Mouse (Mus musculus): ENCODE results near the gene Med21. TPM values are rescaled to one million over a fixed set of nuclear protein-coding genes. Genes with fewer than 3 reads are reported as not detected.
A peak's percentile ranks its signal among the peaks of the same experiment; 100 is the strongest.

The Med21 gene
- polyA plus RNA-seq, 1 experiment from 2014 or later: 52.2 TPM

DNA sequence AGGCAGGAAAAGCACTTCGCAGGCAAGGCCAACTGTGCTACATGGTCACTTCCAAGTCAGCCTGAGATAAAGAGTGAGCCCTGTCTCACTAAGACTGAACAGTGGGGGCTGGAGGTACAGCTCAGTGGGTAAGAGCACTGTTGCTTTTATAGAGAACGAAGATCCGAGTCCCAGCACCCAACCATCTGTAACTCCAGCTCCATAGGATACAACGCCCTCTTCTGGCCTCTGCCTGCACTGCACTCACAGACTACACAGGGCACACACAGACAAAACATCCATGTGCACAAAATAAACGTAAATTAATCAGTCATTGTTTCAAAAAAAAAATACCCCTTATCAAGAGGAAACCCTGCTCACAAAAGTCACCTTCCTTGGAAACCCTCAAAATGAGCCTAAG lies 28.4 kb upstream of the Med21 start:
- Histone ChIP-seq H3K27ac (ENCODE audit: low read depth) (0 out of 2 replicates have a peak overlapping the region, but pooled peaks have one; percentile 11), H3K27me3 (ENCODE audit: insufficient read depth, low read length) (no peaks in the 10 kb centered on the region), H3K9me3 (ENCODE audit: low read length) (no peaks in the 10 kb centered on the region), H3K36me3 (replicated peaks; ENCODE audit: insufficient read depth, low read length) (peaks cover 52% of the 10 kb centered on the region), H3K9ac (replicated peaks) (no peak overlapping the region), H3K4me1 (ENCODE audit: insufficient read depth) (peaks cover 13% of the 10 kb centered on the region), H3K4me2 (ENCODE audit: low read depth, low read length) (no peak overlapping the region), H3K4me3 (ENCODE audit: low read depth, low read length) (no peak overlapping the region)
- DNase-seq: no peak
- TF ChIP-seq EP300 (IDR thresholded peaks at IDR 0.05; ENCODE audit: low read depth): no peak
- peak; percentile 47 for TF ChIP-seq CTCF (IDR thresholded peaks at IDR 0.05; ENCODE audit: low read depth)
- no peak for ATAC-seq
- 91% methylated on average over 5 of the region's 5 CpGs for WGBS (ENCODE audit: insufficient replicate concordance)

GRCm38 (mm10) chr6:146614541-146614940 lies 27.8 kb upstream of the Med21 start:
- DNase-seq (peak; percentile 49), ATAC-seq (peak; percentile 43)
- Histone ChIP-seq H3K9me3 (ENCODE audit: low read length) (no peaks in the 10 kb centered on the region), H3K27ac (ENCODE audit: low read depth) (peak overlapping the region; percentile 3; the same call in 1 of the 2 replicates), H3K9ac (replicated peaks) (no peak overlapping the region), H3K36me3 (replicated peaks; ENCODE audit: insufficient read depth, low read length) (peaks cover 48% of the 10 kb centered on the region), H3K4me2 (ENCODE audit: low read depth, low read length) (peak overlapping the region; percentile 36; the same call in 1 of the 2 replicates), H3K27me3 (ENCODE audit: insufficient read depth, low read length) (no peaks in the 10 kb centered on the region), H3K4me3 (ENCODE audit: low read depth, low read length) (no peak overlapping the region), H3K4me1 (ENCODE audit: insufficient read depth) (peaks cover 13% of the 10 kb centered on the region)
- TF ChIP-seq CTCF (IDR thresholded peaks at IDR 0.05; ENCODE audit: low read depth) (no peak), EP300 (IDR thresholded peaks at IDR 0.05; ENCODE audit: low read depth) (no peak)
- WGBS (ENCODE audit: insufficient replicate concordance): 75% methylated on average over 5 of the region's 5 CpGs

GRCm38 (mm10) chr6:146615891-146616290 lies 26.5 kb upstream of the Med21 start:
- TF ChIP-seq EP300 (IDR thresholded peaks at IDR 0.05; ENCODE audit: low read depth) (no peak), CTCF (IDR thresholded peaks at IDR 0.05; ENCODE audit: low read depth) (no peak)
- DNase-seq: no peak
- H3K4me2 ChIP-seq (ENCODE audit: low read depth, low read length): no peak overlapping the region
- ATAC-seq: no peak
- H3K9ac ChIP-seq (replicated peaks): no peak overlapping the region
- H3K4me3 ChIP-seq (ENCODE audit: low read depth, low read length): no peak overlapping the region
- H3K4me1 ChIP-seq (ENCODE audit: insufficient read depth): peaks cover 13% of the 10 kb centered on the region
- H3K9me3 ChIP-seq (ENCODE audit: low read length): no peaks in the 10 kb centered on the region
- H3K36me3 ChIP-seq (replicated peaks; ENCODE audit: insufficient read depth, low read length): peaks cover 53% of the 10 kb centered on the region
- WGBS (ENCODE audit: insufficient replicate concordance): 94% methylated on average over 8 of the region's 8 CpGs
- no peak overlapping the region for H3K27ac ChIP-seq (ENCODE audit: low read depth)
- H3K27me3 ChIP-seq (ENCODE audit: insufficient read depth, low read length): no peaks in the 10 kb centered on the region

DNA sequence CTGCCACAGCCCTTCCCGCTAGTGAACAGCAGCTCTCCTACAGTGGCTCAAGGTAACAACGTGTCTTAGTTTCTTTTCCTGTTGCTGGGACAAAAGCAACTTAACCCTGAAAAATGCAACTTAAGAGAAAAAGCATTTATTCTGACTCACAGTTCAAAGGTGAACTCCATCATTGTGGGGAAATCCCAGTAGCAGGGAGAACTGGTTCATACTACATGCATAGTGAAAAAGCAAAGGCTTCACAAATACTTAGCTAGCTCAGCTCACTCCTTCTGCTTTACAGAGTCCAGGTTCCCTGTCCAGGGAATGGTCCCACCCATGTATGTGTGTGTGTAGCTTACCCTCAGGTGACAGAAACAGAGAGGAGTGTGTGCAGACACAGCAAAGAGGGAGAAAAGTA lies 25.7 kb upstream of the Med21 start:
- H3K36me3 ChIP-seq (replicated peaks; ENCODE audit: insufficient read depth, low read length): peaks cover 58% of the 10 kb centered on the region
- WGBS (ENCODE audit: insufficient replicate concordance): 84% methylated on average over 2 of the region's 2 CpGs
- no peaks in the 10 kb centered on the region for H3K27me3 ChIP-seq (ENCODE audit: insufficient read depth, low read length)
- no peak for TF ChIP-seq EP300 (IDR thresholded peaks at IDR 0.05; ENCODE audit: low read depth)
- no peak for TF ChIP-seq CTCF (IDR thresholded peaks at IDR 0.05; ENCODE audit: low read depth)
- H3K4me3 ChIP-seq (ENCODE audit: low read depth, low read length): no peak overlapping the region
- no peak for ATAC-seq
- H3K27ac ChIP-seq (ENCODE audit: low read depth): no peak overlapping the region
- no peak overlapping the region for H3K9ac ChIP-seq (replicated peaks)
- no peak for DNase-seq
- H3K4me1 ChIP-seq (ENCODE audit: insufficient read depth): peaks cover 12% of the 10 kb centered on the region
- no peaks in the 10 kb centered on the region for H3K9me3 ChIP-seq (ENCODE audit: low read length)
- no peak overlapping the region for H3K4me2 ChIP-seq (ENCODE audit: low read depth, low read length)

DNA sequence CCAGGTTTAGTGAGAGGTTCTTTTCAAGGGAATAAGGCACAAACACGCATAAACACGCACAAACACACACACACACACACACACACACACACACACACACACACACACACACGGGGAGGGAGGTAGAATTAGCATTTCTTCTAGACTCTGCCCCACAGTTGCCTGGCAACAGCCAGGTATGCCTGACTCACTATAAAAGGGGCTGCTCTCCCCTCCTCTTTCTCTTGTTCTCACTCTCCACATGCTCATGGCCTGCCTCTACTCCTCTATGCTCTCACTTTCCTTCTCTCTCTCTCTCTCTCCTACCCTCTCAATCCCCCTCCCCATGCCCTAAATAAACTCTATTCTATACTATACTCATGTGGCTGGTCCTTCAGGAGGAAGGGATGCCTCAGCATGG lies 14.2 kb upstream of the Med21 start:
- ATAC-seq: no peak
- Histone ChIP-seq H3K27me3 (ENCODE audit: insufficient read depth, low read length) (no peaks in the 10 kb centered on the region), H3K9me3 (ENCODE audit: low read length) (no peaks in the 10 kb centered on the region), H3K4me3 (ENCODE audit: low read depth, low read length) (no peak overlapping the region), H3K4me2 (ENCODE audit: low read depth, low read length) (no peak overlapping the region), H3K9ac (replicated peaks) (no peak overlapping the region), H3K36me3 (replicated peaks; ENCODE audit: insufficient read depth, low read length) (peaks cover 18% of the 10 kb centered on the region), H3K27ac (ENCODE audit: low read depth) (no peak overlapping the region), H3K4me1 (ENCODE audit: insufficient read depth) (peaks cover 38% of the 10 kb centered on the region)
- no peak for TF ChIP-seq EP300 (IDR thresholded peaks at IDR 0.05; ENCODE audit: low read depth)
- DNase-seq: no peak
- WGBS (ENCODE audit: insufficient replicate concordance): 83% methylated on average over 3 of the region's 3 CpGs

DNA sequence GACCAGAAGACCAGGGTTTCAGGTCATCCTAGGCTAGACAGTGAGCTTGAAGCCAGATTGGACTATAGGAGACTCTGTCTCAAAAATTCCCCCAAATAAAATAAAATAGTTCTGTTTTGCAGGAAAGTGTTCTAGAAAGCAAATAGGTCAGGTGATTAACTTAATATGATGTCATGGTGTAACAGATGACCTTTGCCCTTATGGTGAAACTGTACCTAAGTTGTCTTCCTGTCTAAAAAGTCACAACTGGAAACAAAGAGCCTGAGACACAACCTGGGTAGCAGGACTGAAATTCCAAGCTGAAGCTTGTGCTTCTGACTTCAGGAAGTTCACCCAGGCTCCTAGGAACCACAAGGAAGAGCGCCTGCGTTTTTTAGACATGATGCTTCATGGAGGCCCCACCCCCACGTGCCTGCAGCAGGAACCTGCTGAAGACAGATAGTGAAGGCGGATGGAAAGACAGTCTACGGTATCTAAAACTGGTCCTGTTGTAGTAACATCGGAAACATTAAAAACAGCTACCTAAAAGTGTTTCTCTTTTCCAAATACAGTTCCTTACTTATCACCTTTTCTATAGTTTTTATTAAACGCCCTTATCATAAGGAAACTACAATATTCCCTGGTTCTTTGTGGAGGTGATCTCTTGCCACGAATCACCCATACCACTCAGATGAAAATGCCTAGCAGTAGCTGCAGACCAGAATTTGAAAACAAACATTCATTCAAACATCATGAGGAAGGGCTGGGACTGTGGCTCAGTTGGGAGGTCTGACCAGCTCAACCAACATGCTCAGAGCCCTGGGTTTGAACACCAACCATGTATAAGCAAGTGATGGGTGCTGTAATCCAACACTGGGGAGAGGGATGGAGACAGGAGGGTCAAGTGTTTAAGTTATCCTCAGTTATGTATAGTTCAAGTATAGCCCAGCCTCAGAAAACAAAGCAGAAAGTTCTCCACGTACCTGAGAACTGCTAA lies 12.3 kb upstream of the Med21 start:
- no peak overlapping the region for H3K4me3 ChIP-seq (ENCODE audit: low read depth, low read length)
- peak; percentile 72 for ATAC-seq

More for the DNA sequence above, 12.3 kb upstream of the Med21 start:
- DNase-seq: peak; percentile 72
- H3K36me3 ChIP-seq (replicated peaks; ENCODE audit: insufficient read depth, low read length): peaks cover 3% of the 10 kb centered on the region
- H3K27me3 ChIP-seq (ENCODE audit: insufficient read depth, low read length): no peaks in the 10 kb centered on the region
- TF ChIP-seq EP300 (IDR thresholded peaks at IDR 0.05; ENCODE audit: low read depth) (peak; percentile 92), CTCF (IDR thresholded peaks at IDR 0.05; ENCODE audit: low read depth) (no peak)
- peak overlapping the region; percentile 60 for H3K27ac ChIP-seq (ENCODE audit: low read depth)
- H3K9ac ChIP-seq (replicated peaks): no peak overlapping the region
- H3K4me2 ChIP-seq (ENCODE audit: low read depth, low read length): peak overlapping the region; percentile 26
- WGBS (ENCODE audit: insufficient replicate concordance): 45% methylated on average over 9 of the region's 9 CpGs
- H3K9me3 ChIP-seq (ENCODE audit: low read length): no peaks in the 10 kb centered on the region
- peaks cover 41% of the 10 kb centered on the region for H3K4me1 ChIP-seq (ENCODE audit: insufficient read depth)

Data from liver, postnatal 0 days (tissue).